Mouse (Mus musculus): ENCODE results near the gene Toe1. TPM values are rescaled to one million over a fixed set of nuclear protein-coding genes. Genes with fewer than 3 reads are reported as not detected.

Gene Toe1
- polyA plus RNA-seq, 1 experiment from 2014 or later = 35.6 TPM

DNA sequence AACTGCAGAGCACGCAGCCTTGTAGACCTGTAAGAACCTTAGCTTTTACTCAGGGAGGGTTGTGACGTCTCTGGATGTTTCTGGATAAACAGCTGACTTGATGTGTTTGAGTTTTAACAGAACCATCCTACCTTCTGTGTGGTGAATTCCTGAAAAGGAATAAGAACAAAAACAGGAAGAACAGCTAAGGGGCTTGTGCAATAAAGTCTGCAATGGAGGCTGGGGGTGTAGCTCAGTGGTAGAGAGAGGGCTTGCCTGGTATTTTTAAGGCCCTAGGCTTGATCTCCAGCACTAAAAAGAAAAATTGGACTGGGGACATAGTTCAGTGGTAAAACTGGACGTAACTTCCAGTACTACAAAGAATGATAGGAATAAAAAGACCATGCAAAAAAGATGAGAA, 30.4 kb downstream of the Toe1 start:
- no peak overlapping the region for H3K27ac ChIP-seq (ENCODE audit: low read depth)
- H3K4me1 ChIP-seq (ENCODE audit: insufficient read depth) = no peaks in the 10 kb centered on the region
- H3K4me3 ChIP-seq (ENCODE audit: low read depth, low read length) = no peak overlapping the region
- no peak for ATAC-seq (ENCODE audit: insufficient read depth)
- DNase-seq = no peak
- no peaks in the 10 kb centered on the region for H3K27me3 ChIP-seq (ENCODE audit: insufficient read depth, low read length)
- H3K4me2 ChIP-seq = no peak overlapping the region
- H3K36me3 ChIP-seq (ENCODE audit: insufficient read depth) = no peaks in the 10 kb centered on the region
- 84% methylated on average over 3 of the region's 3 CpGs for WGBS
- no peak for TF ChIP-seq CTCF (IDR thresholded peaks at IDR 0.05; ENCODE audit: low read depth)
- H3K9ac ChIP-seq = no peak overlapping the region
- H3K9me3 ChIP-seq (ENCODE audit: low read depth, low read length) = no peaks in the 10 kb centered on the region

DNA sequence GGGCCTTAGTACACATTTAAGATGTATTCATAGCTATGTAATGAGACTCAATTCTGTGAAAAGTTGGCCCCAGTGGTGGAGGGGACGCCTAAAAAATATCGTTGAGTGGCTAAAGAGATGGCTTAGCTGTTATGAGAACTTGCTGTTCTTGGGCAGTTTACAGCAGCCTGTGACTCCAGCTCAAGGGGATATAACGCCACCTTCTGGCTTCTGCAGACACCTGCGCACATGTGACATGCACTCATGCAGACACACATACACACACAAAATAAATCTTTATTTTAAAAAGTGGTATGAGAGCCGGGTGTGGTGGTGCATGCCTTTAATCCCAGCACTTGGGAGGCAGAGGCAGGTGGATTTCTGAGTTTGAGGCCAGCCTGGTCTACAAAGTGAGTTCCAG, 31.0 kb downstream of the Toe1 start:
- Histone ChIP-seq H3K4me2 (no peak overlapping the region), H3K9ac (no peak overlapping the region), H3K9me3 (ENCODE audit: low read depth, low read length) (no peaks in the 10 kb centered on the region), H3K27me3 (ENCODE audit: insufficient read depth, low read length) (no peaks in the 10 kb centered on the region), H3K4me1 (ENCODE audit: insufficient read depth) (no peaks in the 10 kb centered on the region), H3K4me3 (ENCODE audit: low read depth, low read length) (no peak overlapping the region), H3K27ac (ENCODE audit: low read depth) (no peak overlapping the region), H3K36me3 (ENCODE audit: insufficient read depth) (no peaks in the 10 kb centered on the region)
- DNase-seq (no peak), ATAC-seq (ENCODE audit: insufficient read depth) (no peak)
- whole genome bisulfite sequencing = 82% methylated on average over 5 of the region's 5 CpGs
- TF ChIP-seq CTCF (IDR thresholded peaks at IDR 0.05; ENCODE audit: low read depth) = no peak

DNA sequence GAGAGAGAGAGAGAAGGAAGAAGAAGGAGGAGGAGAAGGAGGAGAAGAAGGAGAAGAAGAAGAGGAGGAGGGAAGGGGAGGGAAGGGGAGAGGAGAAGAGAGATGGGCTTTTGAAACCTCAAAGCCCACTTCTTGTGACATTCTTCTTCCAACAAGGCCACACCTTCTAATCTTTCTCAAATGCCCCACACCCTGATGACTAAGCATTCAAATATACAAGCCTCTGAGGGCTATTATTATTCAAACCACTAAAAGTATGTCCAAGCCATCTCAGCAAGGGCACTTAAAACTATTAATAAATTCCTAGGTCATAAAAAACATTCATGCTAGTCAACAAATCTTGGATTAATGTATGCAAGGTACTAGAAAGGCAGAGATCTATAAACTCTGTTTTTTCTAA, 38.4 kb downstream of the Toe1 start:
- DNase-seq = no peak
- no peak for ATAC-seq (ENCODE audit: insufficient read depth)
- no peaks in the 10 kb centered on the region for H3K9me3 ChIP-seq (ENCODE audit: low read depth, low read length)

DNA sequence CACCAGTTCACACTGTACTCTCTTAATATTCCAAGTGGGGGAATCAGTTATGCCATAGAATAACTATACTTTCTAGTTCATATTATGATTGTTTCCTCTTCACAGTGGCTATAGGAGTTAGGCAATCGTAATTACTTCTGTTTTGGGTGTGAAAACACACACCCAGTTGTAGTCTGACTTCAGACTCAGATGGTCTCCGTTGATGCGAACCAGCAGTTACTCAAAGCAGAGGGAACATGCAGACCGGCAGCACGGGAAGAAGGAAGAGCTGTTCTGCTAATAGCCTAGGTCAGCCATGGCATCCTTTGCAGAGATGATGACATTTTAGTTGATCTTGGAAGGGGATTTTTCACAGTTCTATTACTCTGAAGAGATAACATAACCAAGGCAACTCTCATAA, 38.9 kb downstream of the Toe1 start:
- no peak for TF ChIP-seq CTCF (IDR thresholded peaks at IDR 0.05; ENCODE audit: low read depth)
- Histone ChIP-seq H3K36me3 (ENCODE audit: insufficient read depth) (no peaks in the 10 kb centered on the region), H3K27me3 (ENCODE audit: insufficient read depth, low read length) (no peaks in the 10 kb centered on the region), H3K4me1 (ENCODE audit: insufficient read depth) (no peaks in the 10 kb centered on the region), H3K9ac (no peak overlapping the region), H3K27ac (ENCODE audit: low read depth) (no peak overlapping the region), H3K9me3 (ENCODE audit: low read depth, low read length) (no peaks in the 10 kb centered on the region), H3K4me2 (no peak overlapping the region), H3K4me3 (ENCODE audit: low read depth, low read length) (no peak overlapping the region)
- 75% methylated on average over 5 of the region's 5 CpGs for WGBS
- no peak for DNase-seq
- no peak for ATAC-seq (ENCODE audit: insufficient read depth)

More for the DNA sequence above, 38.4 kb downstream of the Toe1 start:
- Histone ChIP-seq H3K27me3 (ENCODE audit: insufficient read depth, low read length) (no peaks in the 10 kb centered on the region), H3K9ac (no peak overlapping the region), H3K27ac (ENCODE audit: low read depth) (no peak overlapping the region), H3K36me3 (ENCODE audit: insufficient read depth) (no peaks in the 10 kb centered on the region), H3K4me3 (ENCODE audit: low read depth, low read length) (no peak overlapping the region), H3K4me1 (ENCODE audit: insufficient read depth) (no peaks in the 10 kb centered on the region), H3K4me2 (no peak overlapping the region)
- no peak for TF ChIP-seq CTCF (IDR thresholded peaks at IDR 0.05; ENCODE audit: low read depth)

DNA sequence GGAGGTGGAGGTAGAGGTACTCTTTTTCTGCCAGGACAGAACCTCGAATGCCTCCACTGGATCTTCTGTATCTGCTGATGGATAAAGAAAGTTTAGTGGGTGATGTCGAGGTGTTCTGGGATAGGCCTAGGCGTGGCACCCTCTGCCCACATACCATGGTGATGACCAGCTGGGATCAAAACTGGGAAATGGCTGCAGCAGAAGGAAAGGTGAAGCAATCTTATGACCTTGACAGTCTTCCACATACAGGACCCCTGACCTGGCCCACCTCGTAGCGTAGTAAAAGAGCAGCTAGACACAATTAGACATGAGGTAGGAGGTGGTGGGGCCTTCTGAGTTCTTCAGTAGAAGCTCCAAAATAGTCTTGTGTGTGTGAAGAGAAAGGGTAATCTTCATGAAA, 43.4 kb downstream of the Toe1 start:
- WGBS = 89% methylated on average over 5 of the region's 5 CpGs
- Histone ChIP-seq H3K27me3 (ENCODE audit: insufficient read depth, low read length) (no peaks in the 10 kb centered on the region), H3K4me2 (no peak overlapping the region), H3K4me3 (ENCODE audit: low read depth, low read length) (no peak overlapping the region), H3K9me3 (ENCODE audit: low read depth, low read length) (no peaks in the 10 kb centered on the region), H3K9ac (no peak overlapping the region), H3K4me1 (ENCODE audit: insufficient read depth) (no peaks in the 10 kb centered on the region), H3K36me3 (ENCODE audit: insufficient read depth) (no peaks in the 10 kb centered on the region), H3K27ac (ENCODE audit: low read depth) (no peak overlapping the region)
- no peak for DNase-seq
- no peak for TF ChIP-seq CTCF (IDR thresholded peaks at IDR 0.05; ENCODE audit: low read depth)
- ATAC-seq (ENCODE audit: insufficient read depth) = no peak

DNA sequence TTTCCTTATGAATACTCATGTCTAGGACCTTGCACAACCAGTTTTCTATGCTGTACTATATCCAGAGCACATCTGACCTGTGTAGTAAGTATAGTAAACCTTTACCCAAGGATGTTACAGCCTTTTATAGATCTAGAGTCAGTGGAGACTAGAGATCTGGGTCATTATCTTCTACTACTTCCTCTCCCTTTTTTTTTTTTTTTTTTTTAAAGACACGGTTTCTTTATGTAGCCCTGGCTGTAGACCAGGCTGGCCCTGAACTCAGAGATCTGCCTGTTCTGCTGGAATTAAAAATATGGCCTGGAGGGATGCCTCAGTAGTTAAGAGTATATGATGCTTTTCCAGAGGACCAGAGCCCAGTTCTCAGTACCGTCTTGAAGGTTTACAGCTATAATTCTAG, 45.5 kb downstream of the Toe1 start:
- no peaks in the 10 kb centered on the region for H3K27me3 ChIP-seq (ENCODE audit: insufficient read depth, low read length)
- ATAC-seq (ENCODE audit: insufficient read depth) (no peak), DNase-seq (no peak)
- H3K27ac ChIP-seq (ENCODE audit: low read depth) = no peak overlapping the region
- no peaks in the 10 kb centered on the region for H3K9me3 ChIP-seq (ENCODE audit: low read depth, low read length)
- H3K4me1 ChIP-seq (ENCODE audit: insufficient read depth) = no peaks in the 10 kb centered on the region
- 71% methylated on average over 2 of the region's 2 CpGs for WGBS
- TF ChIP-seq CTCF (IDR thresholded peaks at IDR 0.05; ENCODE audit: low read depth) = no peak
- no peak overlapping the region for H3K4me3 ChIP-seq (ENCODE audit: low read depth, low read length)
- H3K4me2 ChIP-seq = no peak overlapping the region
- no peak overlapping the region for H3K9ac ChIP-seq
- no peaks in the 10 kb centered on the region for H3K36me3 ChIP-seq (ENCODE audit: insufficient read depth)

DNA sequence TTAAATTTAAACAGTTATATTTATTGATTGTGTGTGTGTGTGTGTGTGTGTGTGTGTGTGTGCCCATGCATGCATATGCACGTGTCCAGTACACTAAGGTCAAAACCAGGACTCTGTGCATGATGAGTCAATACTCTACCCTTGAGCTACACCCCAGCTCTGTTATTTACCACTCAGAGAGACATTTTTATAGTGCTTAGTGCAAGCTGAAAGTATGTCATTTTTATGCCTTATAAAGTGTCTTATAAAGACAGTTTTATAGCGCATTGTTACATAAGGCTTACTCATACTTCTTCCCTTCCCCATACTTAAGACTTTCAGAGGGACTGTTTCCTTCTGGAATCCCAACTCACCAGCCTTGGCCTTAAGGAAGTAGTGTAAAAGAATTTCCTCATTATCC, 57.7 kb downstream of the Toe1 start:
- ATAC-seq (ENCODE audit: insufficient read depth) = no peak
- no peak for DNase-seq

More for the DNA sequence above, 57.7 kb downstream of the Toe1 start:
- H3K4me3 ChIP-seq (ENCODE audit: low read depth, low read length) = no peak overlapping the region
- H3K9ac ChIP-seq = no peak overlapping the region
- no peaks in the 10 kb centered on the region for H3K27me3 ChIP-seq (ENCODE audit: insufficient read depth, low read length)
- 90% methylated on average over 2 of the region's 2 CpGs for WGBS
- no peaks in the 10 kb centered on the region for H3K9me3 ChIP-seq (ENCODE audit: low read depth, low read length)
- H3K4me2 ChIP-seq = no peak overlapping the region
- H3K4me1 ChIP-seq (ENCODE audit: insufficient read depth) = no peaks in the 10 kb centered on the region
- TF ChIP-seq CTCF (IDR thresholded peaks at IDR 0.05; ENCODE audit: low read depth) = no peak
- H3K27ac ChIP-seq (ENCODE audit: low read depth) = no peak overlapping the region
- H3K36me3 ChIP-seq (ENCODE audit: insufficient read depth) = no peaks in the 10 kb centered on the region

Other genes with a start within 250 kb of the Toe1 start
- gene Gpbp1l1, start 250.0 kb downstream of the Toe1 start, polyA plus RNA-seq (2014; fragmentation: Nextera tagmentation; extraction: Ambion mirVana) = 39.5 and 41.5 TPM in 2 replicates
- 2.6 and 3.4 TPM in 2 replicates for gene Ccdc17, start 211.0 kb downstream of the Toe1 start, polyA plus RNA-seq (2014; fragmentation: Nextera tagmentation; extraction: Ambion mirVana)
- gene Nasp, start 179.7 kb downstream of the Toe1 start, polyA plus RNA-seq (2014; fragmentation: Nextera tagmentation; extraction: Ambion mirVana) = 164 and 168 TPM in 2 replicates
- gene Akr1a1, start 156.0 kb downstream of the Toe1 start, polyA plus RNA-seq (2014; fragmentation: Nextera tagmentation; extraction: Ambion mirVana) = 759 and 786 TPM in 2 replicates
- 1,429 and 1,485 TPM in 2 replicates for gene Prdx1, start 122.1 kb downstream of the Toe1 start, polyA plus RNA-seq (2014; fragmentation: Nextera tagmentation; extraction: Ambion mirVana)
- 18.0 and 20.7 TPM in 2 replicates for gene Mmachc, start 99.2 kb downstream of the Toe1 start, polyA plus RNA-seq (2014; fragmentation: Nextera tagmentation; extraction: Ambion mirVana)
- 30.0 and 35.1 TPM in 2 replicates for gene Ccdc163, start 99.1 kb downstream of the Toe1 start, polyA plus RNA-seq (2014; fragmentation: Nextera tagmentation; extraction: Ambion mirVana)
- 6.6 and 7.8 TPM in 2 replicates for gene Tesk2, start 86.7 kb downstream of the Toe1 start, polyA plus RNA-seq (2014; fragmentation: Nextera tagmentation; extraction: Ambion mirVana)
- gene Mutyh, start 83 bp upstream of the Toe1 start, polyA plus RNA-seq (2014; fragmentation: Nextera tagmentation; extraction: Ambion mirVana) = 14.7 and 16.8 TPM in 2 replicates
- 0.71 and 0.91 TPM in 2 replicates for gene Hpdl, start 14.1 kb upstream of the Toe1 start, polyA plus RNA-seq (2014; fragmentation: Nextera tagmentation; extraction: Ambion mirVana)
- 0.47 and 0.79 TPM in 2 replicates for gene Zswim5, start 69.7 kb upstream of the Toe1 start, polyA plus RNA-seq (2014; fragmentation: Nextera tagmentation; extraction: Ambion mirVana)
- gene Urod, start 186.8 kb upstream of the Toe1 start, polyA plus RNA-seq (2014; fragmentation: Nextera tagmentation; extraction: Ambion mirVana) = 87.2 and 95.9 TPM in 2 replicates
- gene Hectd3, start 187.7 kb upstream of the Toe1 start, polyA plus RNA-seq (2014; fragmentation: Nextera tagmentation; extraction: Ambion mirVana) = 7.9 and 9.1 TPM in 2 replicates
- 43.5 and 45.2 TPM in 2 replicates for gene Eif2b3, start 211.8 kb upstream of the Toe1 start, polyA plus RNA-seq (2014; fragmentation: Nextera tagmentation; extraction: Ambion mirVana)